Mouse (Mus musculus) erythroblast, embryonic 14.5 days (primary cell): Measurements from ENCODE around the gene Itga9. TPM values are rescaled to one million over a fixed set of nuclear protein-coding genes. Genes with fewer than 3 reads are reported as not detected.

ENCODE experiments used
- H3K27me3 ChIP-seq: 2 replicates; pipeline ENCODE4 v1.6.1; 2012; ENCODE audit warnings: inconsistent platforms; ENCODE audit not compliant: control insufficient read depth
- H3K36me3 ChIP-seq: 2 replicates; pipeline ENCODE4 v1.6.1; 2012; ENCODE audit warnings: mild to moderate bottlenecking, inconsistent platforms; ENCODE audit not compliant: control insufficient read depth
- H3K4me1 ChIP-seq: 2 replicates; pipeline ENCODE4 v1.6.1; 2012; ENCODE audit warnings: inconsistent platforms; ENCODE audit not compliant: control insufficient read depth
- H3K4me3 ChIP-seq: replicated peaks from 2 replicates; pipeline ENCODE3; 2012; ENCODE audit warnings: moderate library complexity, mild to moderate bottlenecking, inconsistent platforms
- H3K9me3 ChIP-seq: 2 replicates; pipeline ENCODE4 v1.6.1; 2012; ENCODE audit warnings: low read length, inconsistent platforms, mixed read lengths; ENCODE audit not compliant: control insufficient read depth
- GATA1 ChIP-seq: IDR thresholded peaks from 2 replicates; pipeline ENCODE4 v1.6.1; 2012; ENCODE audit warnings: low read length, inconsistent platforms, mixed read lengths
- TAL1 ChIP-seq: IDR thresholded peaks from 3 replicates; pipeline ENCODE4 v1.6.1; 2012; ENCODE audit warnings: low read length, inconsistent platforms, mixed read lengths
- polyA plus RNA-seq: library from polyadenylated mRNA; stranded (reverse); fragments of >175 nt; gene quantifications from 2 replicates; pipeline ENCODE4 v1.2.3, GENCODE M21; 2012

The Itga9 gene
- polyA plus RNA-seq, 1 experiment = under 0.01 TPM

DNA sequence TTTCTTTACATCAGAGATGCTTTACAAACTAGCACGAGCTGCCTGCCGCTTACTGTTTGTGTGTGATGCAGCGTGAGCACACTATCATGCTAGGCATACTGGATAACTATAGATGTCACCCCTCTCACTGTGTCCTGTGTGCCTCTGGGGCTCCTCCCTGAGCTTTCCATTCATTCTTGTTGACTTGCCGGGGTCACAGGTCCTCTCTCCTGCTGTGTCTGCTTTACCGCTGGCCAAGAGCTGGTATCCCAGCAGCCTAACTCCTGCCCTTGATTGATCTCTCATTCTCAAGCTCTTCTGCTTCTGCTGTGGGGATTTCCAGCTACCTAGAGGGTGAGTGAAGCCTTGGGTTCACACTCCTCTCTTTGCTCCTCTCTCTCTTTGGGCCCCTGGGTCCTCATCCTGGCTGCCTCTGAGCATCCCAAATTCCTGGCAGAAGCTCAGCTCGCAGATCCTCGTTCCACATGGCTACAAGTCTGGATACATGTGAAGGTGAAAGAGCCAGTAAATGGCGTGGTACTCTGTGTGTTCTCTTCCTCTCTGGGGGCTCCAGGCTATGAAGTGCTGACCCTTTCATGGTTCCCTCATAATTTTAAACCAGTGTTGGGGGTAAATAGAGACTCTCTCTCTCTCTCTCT is 155.6 kb downstream of the Itga9 start:
- no peak overlapping the region for H3K4me3 ChIP-seq
- 0 out of 2 replicates have a peak, but pooled peaks cover 2% of the 10 kb centered on the region for H3K9me3 ChIP-seq
- H3K4me1 ChIP-seq = no peaks in the 10 kb centered on the region
- H3K27me3 ChIP-seq = no peaks in the 10 kb centered on the region
- no peaks in the 10 kb centered on the region for H3K36me3 ChIP-seq
- TF ChIP-seq TAL1 = no peak
- TF ChIP-seq GATA1 = no peak

DNA sequence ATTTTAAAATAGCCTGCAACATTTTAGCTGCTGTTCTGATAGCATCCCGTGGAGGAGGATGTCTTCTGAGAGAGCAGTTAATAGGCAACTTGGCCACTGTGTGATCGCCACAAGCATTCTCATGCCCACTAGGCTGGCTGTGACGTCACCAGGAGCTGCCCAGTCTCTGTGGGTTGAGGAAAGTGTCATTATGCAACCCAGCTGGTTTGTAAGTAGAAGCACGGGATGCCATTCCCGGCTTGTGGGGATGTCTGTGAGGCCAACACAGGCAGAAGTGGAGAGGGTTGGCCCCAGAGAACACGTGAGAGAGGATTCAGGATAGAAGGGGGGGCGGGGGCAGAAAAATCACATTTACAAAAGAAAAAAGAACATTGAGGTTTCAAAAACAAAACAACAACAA is 156.3 kb downstream of the Itga9 start:
- H3K9me3 ChIP-seq = 0 out of 2 replicates have a peak, but pooled peaks cover 2% of the 10 kb centered on the region
- no peaks in the 10 kb centered on the region for H3K27me3 ChIP-seq

DNA sequence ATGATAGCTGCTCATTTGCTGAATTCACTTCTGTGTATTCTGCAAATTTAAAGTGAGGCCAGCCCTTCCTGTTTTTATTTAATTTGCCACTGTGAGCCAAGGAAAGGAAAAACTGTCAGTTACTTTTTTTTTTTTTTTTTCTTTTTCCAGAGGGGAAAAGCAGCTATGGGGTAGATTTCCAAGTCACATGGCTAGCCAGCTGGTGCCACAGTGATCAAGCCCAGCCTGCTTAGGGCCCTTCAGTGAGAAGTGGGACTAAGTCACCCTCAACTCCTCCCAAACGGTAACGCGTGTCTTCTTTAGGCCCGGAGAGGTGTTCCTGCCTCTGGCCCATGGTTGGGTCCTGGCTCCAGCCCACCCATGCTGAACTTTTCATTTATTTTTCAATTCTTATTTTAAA is 156.7 kb downstream of the Itga9 start:
- no peak overlapping the region for H3K4me3 ChIP-seq
- no peak for TF ChIP-seq TAL1
- no peak for TF ChIP-seq GATA1
- H3K9me3 ChIP-seq = 0 out of 2 replicates have a peak, but pooled peaks cover 2% of the 10 kb centered on the region
- no peaks in the 10 kb centered on the region for H3K27me3 ChIP-seq
- no peaks in the 10 kb centered on the region for H3K4me1 ChIP-seq
- no peaks in the 10 kb centered on the region for H3K36me3 ChIP-seq

More for the DNA sequence above, 156.3 kb downstream of the Itga9 start:
- TF ChIP-seq GATA1 (no peak), TAL1 (no peak)
- Histone ChIP-seq H3K4me1 (no peaks in the 10 kb centered on the region), H3K4me3 (no peak overlapping the region), H3K36me3 (no peaks in the 10 kb centered on the region)

DNA sequence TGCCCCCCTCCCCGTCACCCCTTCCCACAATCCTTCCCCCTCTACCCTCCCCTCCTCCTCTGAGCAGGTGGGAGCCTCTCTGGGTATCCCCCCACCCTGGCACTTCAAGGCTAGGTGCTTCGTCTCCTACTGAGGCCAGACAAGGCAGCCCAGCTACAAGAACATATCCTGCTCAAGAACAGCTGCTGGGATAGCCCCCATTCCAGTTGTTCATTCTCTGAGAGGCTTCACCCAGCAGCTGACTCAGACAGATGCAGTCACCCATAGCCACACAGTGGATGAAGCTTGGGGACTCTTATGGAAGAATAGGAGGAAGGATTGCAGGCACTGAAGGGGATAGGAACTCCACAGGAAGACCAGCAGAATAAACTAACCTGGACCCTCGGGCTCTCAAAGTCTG is 157.2 kb downstream of the Itga9 start:
- Histone ChIP-seq H3K4me3 (no peak overlapping the region), H3K9me3 (0 out of 2 replicates have a peak, but pooled peaks cover 2% of the 10 kb centered on the region), H3K27me3 (no peaks in the 10 kb centered on the region), H3K4me1 (no peaks in the 10 kb centered on the region), H3K36me3 (no peaks in the 10 kb centered on the region)
- TF ChIP-seq TAL1 (no peak), GATA1 (no peak)

DNA sequence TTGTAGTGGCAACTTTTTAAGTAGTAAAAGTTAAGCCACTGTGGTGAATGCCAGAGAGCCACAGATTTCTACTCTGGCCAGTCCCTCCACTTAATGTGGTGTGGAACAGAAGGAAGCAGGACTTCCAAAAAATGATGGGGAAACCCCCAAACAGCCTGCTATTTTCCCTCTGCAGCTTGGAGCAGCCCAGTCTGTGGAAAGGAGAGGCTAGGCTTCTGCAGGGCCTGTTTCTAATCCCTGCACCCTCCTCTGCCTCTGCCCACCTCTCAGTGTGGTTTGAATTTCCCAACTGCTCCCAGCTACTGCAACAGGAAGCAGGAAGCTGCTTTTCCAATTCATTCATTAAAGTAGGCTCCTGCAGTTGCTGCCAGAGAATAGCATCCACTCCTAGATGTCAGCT is 158.6 kb downstream of the Itga9 start:
- H3K9me3 ChIP-seq = 0 out of 2 replicates have a peak, but pooled peaks cover 2% of the 10 kb centered on the region
- no peaks in the 10 kb centered on the region for H3K36me3 ChIP-seq
- no peaks in the 10 kb centered on the region for H3K4me1 ChIP-seq
- TF ChIP-seq TAL1 = no peak
- TF ChIP-seq GATA1 = no peak
- H3K27me3 ChIP-seq = no peaks in the 10 kb centered on the region
- H3K4me3 ChIP-seq = no peak overlapping the region

DNA sequence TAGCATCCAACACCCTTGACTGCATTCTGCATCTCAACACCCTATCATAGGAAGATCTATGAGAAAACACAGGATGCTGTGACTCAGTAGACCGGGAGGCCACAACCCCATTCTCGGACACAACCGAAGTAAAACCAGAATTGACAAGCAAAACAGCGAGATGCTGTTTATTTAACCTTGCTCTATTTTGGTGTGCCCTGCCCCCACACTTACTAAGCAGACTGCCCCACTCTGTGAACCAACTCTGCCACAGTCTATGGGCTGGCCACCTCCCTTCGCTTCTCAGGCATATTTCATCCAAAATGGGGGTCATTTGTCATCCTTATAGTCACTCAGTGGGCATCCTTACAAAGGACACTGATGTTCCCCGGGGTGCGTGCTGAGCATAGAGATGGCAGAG is 160.5 kb downstream of the Itga9 start:
- no peaks in the 10 kb centered on the region for H3K27me3 ChIP-seq
- no peaks in the 10 kb centered on the region for H3K4me1 ChIP-seq
- H3K36me3 ChIP-seq = no peaks in the 10 kb centered on the region
- no peak overlapping the region for H3K4me3 ChIP-seq
- TF ChIP-seq TAL1 (no peak), GATA1 (no peak)
- no peaks in the 10 kb centered on the region for H3K9me3 ChIP-seq

DNA sequence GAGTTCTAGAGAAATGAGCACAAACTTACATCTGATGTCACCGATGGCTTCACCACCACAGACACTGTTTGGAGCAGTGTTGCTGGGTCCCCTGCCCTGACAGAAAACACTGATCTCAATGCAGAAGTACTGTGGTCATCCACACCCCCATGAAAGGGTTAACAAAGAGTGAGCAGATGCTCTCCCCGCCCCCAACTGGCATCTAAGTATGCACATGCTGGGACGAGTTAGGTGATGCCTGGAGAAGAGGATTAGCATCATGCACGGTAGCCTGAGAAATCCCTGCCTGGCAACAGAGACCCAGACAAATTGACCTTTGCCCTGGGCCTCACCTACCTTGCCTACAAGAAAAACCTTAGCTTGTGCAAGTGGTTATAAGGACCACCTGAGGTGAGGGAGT is 162.1 kb downstream of the Itga9 start:
- no peaks in the 10 kb centered on the region for H3K4me1 ChIP-seq
- TF ChIP-seq TAL1 (no peak), GATA1 (no peak)
- H3K4me3 ChIP-seq = no peak overlapping the region
- H3K36me3 ChIP-seq = no peaks in the 10 kb centered on the region
- H3K9me3 ChIP-seq = no peaks in the 10 kb centered on the region
- no peaks in the 10 kb centered on the region for H3K27me3 ChIP-seq

DNA sequence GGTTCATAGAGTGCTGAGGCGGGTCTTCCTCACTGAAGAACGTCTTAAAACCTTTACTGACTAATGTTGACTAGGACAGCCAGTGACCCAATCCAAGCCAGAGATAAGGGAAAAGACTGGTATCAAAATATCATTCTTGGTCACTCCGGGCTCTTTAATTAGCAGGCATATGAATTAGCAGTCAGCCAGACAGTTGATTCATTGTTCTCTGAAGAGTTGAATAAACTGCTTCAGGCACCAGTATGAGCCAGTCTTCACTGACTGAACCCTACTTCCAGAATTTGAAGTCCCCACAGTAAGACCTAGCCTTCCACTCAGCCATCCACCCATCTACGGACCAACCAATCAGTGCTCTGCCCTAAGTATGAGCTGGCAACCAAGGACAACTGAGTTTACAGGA is 163.9 kb downstream of the Itga9 start:
- TF ChIP-seq TAL1 = no peak
- H3K9me3 ChIP-seq = no peaks in the 10 kb centered on the region
- no peaks in the 10 kb centered on the region for H3K27me3 ChIP-seq
- no peak overlapping the region for H3K4me3 ChIP-seq
- H3K36me3 ChIP-seq = no peaks in the 10 kb centered on the region
- no peaks in the 10 kb centered on the region for H3K4me1 ChIP-seq

DNA sequence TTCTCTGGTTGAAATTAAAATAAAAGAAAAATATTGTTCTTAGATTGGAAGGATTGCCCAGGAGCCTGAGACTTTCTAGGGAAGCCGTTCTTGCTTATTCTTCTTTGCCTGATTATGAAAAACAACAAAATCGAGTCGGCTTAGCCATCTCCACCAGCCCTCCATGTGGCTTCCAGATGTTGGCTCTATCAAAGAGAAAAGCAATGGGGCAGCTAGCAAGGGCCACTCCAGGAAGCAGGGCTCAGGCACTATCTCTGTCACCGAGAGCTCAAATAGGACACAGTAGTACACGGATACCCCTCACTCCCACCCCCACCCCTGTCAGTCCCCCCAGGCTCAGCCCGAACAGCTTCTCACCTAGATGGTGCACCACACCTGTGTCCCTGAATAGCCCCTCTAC is 168.2 kb downstream of the Itga9 start:
- H3K4me3 ChIP-seq = no peak overlapping the region

DNA sequence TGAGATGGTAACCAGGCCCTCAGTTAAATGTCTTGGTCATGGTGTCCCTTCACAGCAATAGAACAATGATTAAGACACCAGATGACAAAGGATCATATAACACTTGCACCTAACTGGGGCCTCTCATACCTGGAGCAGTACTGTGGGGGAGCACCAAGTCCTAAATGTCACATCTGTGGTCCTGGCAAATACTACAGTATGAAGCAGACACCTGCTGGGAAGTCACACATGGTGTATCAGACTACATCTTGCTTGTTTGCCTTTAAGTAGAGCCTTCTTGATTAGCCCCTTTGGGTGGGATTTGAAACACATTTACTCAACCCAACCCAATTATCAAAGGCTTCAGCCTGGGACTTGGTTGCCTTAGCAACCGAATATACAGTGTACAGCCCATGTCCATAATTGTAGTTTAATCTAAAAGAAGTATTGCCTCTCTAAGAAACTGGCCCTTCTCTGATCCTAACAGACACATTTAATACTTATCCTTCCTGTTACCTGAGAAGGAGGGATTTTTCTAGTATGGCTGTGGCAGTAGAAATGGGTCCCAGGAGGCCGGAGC is 170.5 kb downstream of the Itga9 start:
- no peak overlapping the region for H3K4me3 ChIP-seq
- TF ChIP-seq GATA1 (no peak), TAL1 (no peak)
- no peaks in the 10 kb centered on the region for H3K36me3 ChIP-seq
- no peaks in the 10 kb centered on the region for H3K4me1 ChIP-seq
- no peaks in the 10 kb centered on the region for H3K27me3 ChIP-seq
- no peaks in the 10 kb centered on the region for H3K9me3 ChIP-seq

More for the DNA sequence above, 168.2 kb downstream of the Itga9 start:
- TF ChIP-seq GATA1 (no peak), TAL1 (no peak)
- H3K4me1 ChIP-seq = no peaks in the 10 kb centered on the region
- no peaks in the 10 kb centered on the region for H3K27me3 ChIP-seq
- no peaks in the 10 kb centered on the region for H3K9me3 ChIP-seq
- H3K36me3 ChIP-seq = no peaks in the 10 kb centered on the region
